In the genomic region with DNA sequence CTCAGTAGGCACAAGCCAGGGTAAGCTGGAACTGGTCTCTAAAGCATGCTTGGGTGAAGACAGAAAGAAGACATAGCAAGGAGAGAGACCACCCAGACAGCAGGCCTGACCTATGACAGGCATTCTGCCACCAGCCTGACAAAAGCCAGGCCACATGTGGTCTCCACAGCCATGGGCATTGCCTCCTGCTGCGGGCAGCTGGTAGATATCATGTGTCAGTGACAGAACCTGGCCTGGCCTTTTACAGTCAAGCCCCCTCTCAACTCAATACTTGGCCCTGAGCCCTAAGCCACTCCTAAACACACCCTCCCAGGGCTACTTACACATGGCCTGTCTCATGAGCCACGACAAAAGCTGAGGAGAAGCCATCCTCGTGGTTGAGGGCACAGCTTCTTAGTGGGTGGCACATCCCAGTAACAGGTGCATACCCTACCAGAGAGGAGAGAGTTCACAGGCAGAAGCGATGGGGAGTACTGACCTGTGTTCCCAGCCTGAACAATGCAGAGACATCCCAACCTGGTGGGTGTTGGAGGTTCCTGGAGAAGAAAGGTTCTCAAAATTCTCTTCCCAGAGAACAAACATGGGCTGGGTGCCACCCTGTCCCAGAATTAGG, we compare ENCODE assay signal across 14 mouse cellular contexts. TPM values are rescaled to one million over a fixed set of nuclear protein-coding genes. Genes with fewer than 3 reads are reported as not detected.
DNase-seq lines count a peak whose midpoint lies in the region; ATAC-seq and TF ChIP-seq lines count a peak whose summit lies in the region.
"Had no signal": no experiment of that assay in that cellular context is flagged by ENCODE, and none has a peak within 500 bp of the region (broad histone marks: within the 10 kb centered on the region; RNA-seq: fewer than 3 reads in every experiment).

No protein-coding gene starts in this region.

- DNase-seq in cerebellum, postnatal 10 days = peak; percentile 64 to 82
- no peak for DNase-seq in cerebellum, postnatal 36 days
- peak; percentile 21 to 34 for DNase-seq in heart, postnatal 10 days
- no peak for DNase-seq in heart, adult 9 months (ENCODE audit: low spot score in 2 of 2)
- peak; percentile 53 for DNase-seq in lung, embryonic 14.5 days
- no peak for DNase-seq in lung, postnatal 14 days
- DNase-seq in forebrain, embryonic 10.5 days (ENCODE audit: extremely low spot score, low spot score) = no peak
- DNase-seq: adrenal gland, postnatal 10 days; cerebellum, postnatal 25 days; kidney, adult 2 months had no signal

- intact Hi-C loops in heart, postnatal 10 days (cut with DNase I) = no loop called here

- H3K27me3 ChIP-seq in lung, embryonic 14.5 days (ENCODE audit: insufficient read depth, low read length) = no peaks in the 10 kb centered on the region
- H3K27me3 ChIP-seq in stomach, embryonic 14.5 days (ENCODE audit: control insufficient read depth, insufficient read depth, low read length) = no peaks in the 10 kb centered on the region
- no peaks in the 10 kb centered on the region for H3K27me3 ChIP-seq in forebrain, embryonic 10.5 days (ENCODE audit: poor library complexity, severe bottlenecking)

- no peak overlapping the region for H3K9ac ChIP-seq in lung, embryonic 14.5 days
- no peak overlapping the region for H3K9ac ChIP-seq in stomach, embryonic 14.5 days (replicated peaks; ENCODE audit: low read depth, low read length)

- H3K9me3 ChIP-seq in lung, embryonic 14.5 days (ENCODE audit: low read depth, low read length) = no peaks in the 10 kb centered on the region
- no peaks in the 10 kb centered on the region for H3K9me3 ChIP-seq in stomach, embryonic 14.5 days (ENCODE audit: control insufficient read depth, low read depth, low read length)
- H3K9me3 ChIP-seq in forebrain, embryonic 10.5 days = no peaks in the 10 kb centered on the region
- H3K9me3 ChIP-seq: megakaryocyte, embryonic 14.5 days had no signal

- WGBS in lung, embryonic 14.5 days = 41% methylated on average over 4 of the region's 4 CpGs
- WGBS in stomach, embryonic 14.5 days = 43% methylated on average over 4 of the region's 4 CpGs
- WGBS in forebrain, embryonic 10.5 days = 74% methylated on average over 4 of the region's 4 CpGs

- no peak overlapping the region for H3K4me2 ChIP-seq in lung, embryonic 14.5 days
- H3K4me2 ChIP-seq in stomach, embryonic 14.5 days (replicated peaks; ENCODE audit: low read depth, low read length) = no peak overlapping the region

- H3K36me3 ChIP-seq in lung, embryonic 14.5 days (ENCODE audit: insufficient read depth) = no peaks in the 10 kb centered on the region
- no peaks in the 10 kb centered on the region for H3K36me3 ChIP-seq in stomach, embryonic 14.5 days (ENCODE audit: control insufficient read depth, insufficient read depth, low read length)
- no peaks in the 10 kb centered on the region for H3K36me3 ChIP-seq in forebrain, embryonic 10.5 days (replicated peaks)

- TF ChIP-seq CTCF in lung, embryonic 14.5 days (IDR thresholded peaks at IDR 0.05; ENCODE audit: low read depth) = no peak

- H3K27ac ChIP-seq in lung, embryonic 14.5 days (ENCODE audit: low read depth) = no peak overlapping the region
- no peak overlapping the region for H3K27ac ChIP-seq in stomach, embryonic 14.5 days (ENCODE audit: low read length)
- H3K27ac ChIP-seq in forebrain, embryonic 10.5 days = no peak overlapping the region

- H3K4me1 ChIP-seq in lung, embryonic 14.5 days (ENCODE audit: insufficient read depth) = no peaks in the 10 kb centered on the region
- H3K4me1 ChIP-seq in stomach, embryonic 14.5 days (ENCODE audit: control insufficient read depth, insufficient read depth, low read length) = 0 out of 2 replicates have a peak, but pooled peaks cover 3% of the 10 kb centered on the region
- peaks cover 4% of the 10 kb centered on the region; the same call in 1 of the 2 replicates for H3K4me1 ChIP-seq in forebrain, embryonic 10.5 days
- H3K4me1 ChIP-seq: megakaryocyte, embryonic 14.5 days had no signal

- ATAC-seq in lung, embryonic 14.5 days (ENCODE audit: insufficient read depth) = peak; percentile 62; the same call in 1 of the 2 replicates
- peak; percentile 38; the same call in 1 of the 2 replicates for ATAC-seq in stomach, embryonic 14.5 days (ENCODE audit: insufficient number of reproducible peaks, insufficient read depth, low FRiP score, low read depth)

- no peak overlapping the region for H3K4me3 ChIP-seq in lung, embryonic 14.5 days (ENCODE audit: low read depth, low read length)
- no peak overlapping the region for H3K4me3 ChIP-seq in stomach, embryonic 14.5 days (ENCODE audit: low read depth, low read length)
- no peak overlapping the region for H3K4me3 ChIP-seq in forebrain, embryonic 10.5 days
- H3K4me3 ChIP-seq: megakaryocyte, embryonic 14.5 days had no signal

RNA-seq across cellular contexts. Expression of gene Adamts14, which starts 46.3 kb away (rescaled TPM):
- 1 to 10 TPM; 4.9 to 7.1 TPM for total RNA-seq in heart, postnatal 10 days (2021)
- 1.5 and 1.8 TPM in 2 replicates for polyA plus RNA-seq in lung, embryonic 14.5 days (2014; fragmentation: Nextera tagmentation; extraction: Ambion mirVana)
- 0.98 and 1.4 TPM in 2 replicates for polyA plus RNA-seq in stomach, embryonic 14.5 days (2014; fragmentation: Nextera tagmentation; extraction: Ambion mirVana)
- 0.27 and 0.30 TPM in 2 replicates for polyA plus RNA-seq in forebrain, embryonic 10.5 days (2016; fragmentation: Nextera tagmentation; extraction: Ambion mirVana)

RNA-seq across cellular contexts. Expression of gene Tbata, which starts 55.1 kb away (rescaled TPM):
- not detected for total RNA-seq in heart, postnatal 10 days (2021)
- polyA plus RNA-seq in lung, embryonic 14.5 days (2014; fragmentation: Nextera tagmentation; extraction: Ambion mirVana) = 1.4 and 1.6 TPM in 2 replicates
- 0.22 TPM in 1 of 2 replicates, not detected in the other for polyA plus RNA-seq in stomach, embryonic 14.5 days (2014; fragmentation: Nextera tagmentation; extraction: Ambion mirVana)
- not detected in 2 replicates for polyA plus RNA-seq in forebrain, embryonic 10.5 days (2016; fragmentation: Nextera tagmentation; extraction: Ambion mirVana)
- total RNA-seq: adrenal gland, postnatal 10 days; gastrocnemius, postnatal 4 days had no signal
- polyA plus RNA-seq: liver, embryonic 16.5 days had no signal

Comparison
In these comparisons a context has a peak if more than half of its experiments do, and no peak if none do; other contexts are left out.
1. DNase-seq: peak in cerebellum, postnatal 10 days (2 of 2), heart, postnatal 10 days (2 of 2) and lung, embryonic 14.5 days (single experiment); none in cerebellum, postnatal 36 days (0 of 2), heart, adult 9 months (0 of 2), lung, postnatal 14 days (single experiment) and forebrain, embryonic 10.5 days (single experiment).